Mouse (Mus musculus) right cerebral cortex, postnatal 25 days (tissue): ENCODE data around the gene Ulk4.
"Not testable (repeated sequence)": the region's sequence is repeated elsewhere in the genome, so short reads cannot be mapped to it uniquely, and the experiment has no call there.

Experiments
- DNase-seq: peaks from one replicate; pipeline ENCODE4 v3.0.0; 2022

Gene Ulk4

DNA sequence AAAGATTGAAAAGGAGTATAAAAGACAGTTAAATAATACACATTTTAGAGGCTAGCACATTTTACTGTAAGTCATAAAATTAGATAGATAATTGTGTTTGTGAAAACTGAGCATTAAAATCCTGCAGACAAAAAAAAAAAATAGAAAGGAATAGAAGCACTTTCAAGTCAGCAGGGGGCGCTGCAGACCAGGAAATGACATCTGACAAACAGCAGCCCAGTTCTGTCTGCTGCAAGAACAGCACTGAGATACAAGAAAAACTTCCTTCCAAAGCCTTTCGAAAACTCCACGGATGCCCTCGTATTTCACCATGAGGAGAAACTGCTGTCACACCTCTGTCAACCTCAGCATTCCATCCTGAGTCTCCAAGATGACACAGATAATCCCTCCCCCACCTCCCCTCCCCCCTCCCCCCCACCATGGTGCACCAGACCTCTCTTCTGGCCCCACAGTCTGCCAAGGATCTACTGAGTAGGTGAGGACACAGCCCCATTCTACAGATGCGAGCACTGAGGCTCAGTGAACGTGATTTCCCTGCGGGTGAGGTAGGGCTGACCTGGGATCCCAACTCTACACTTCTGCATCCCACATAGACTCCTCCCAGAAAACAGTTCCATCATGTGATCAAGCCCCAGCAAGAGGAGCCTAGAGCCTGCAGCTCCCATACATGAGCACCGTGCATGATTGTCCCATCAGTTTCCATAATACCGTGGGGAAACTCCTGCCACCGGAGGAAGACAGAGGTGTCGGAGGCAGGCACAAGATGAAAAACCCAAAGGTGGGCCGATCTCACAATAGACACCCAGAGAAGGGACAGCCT is 28.8 kb downstream of the Ulk4 start:
- DNase-seq = peak; percentile 60

DNA sequence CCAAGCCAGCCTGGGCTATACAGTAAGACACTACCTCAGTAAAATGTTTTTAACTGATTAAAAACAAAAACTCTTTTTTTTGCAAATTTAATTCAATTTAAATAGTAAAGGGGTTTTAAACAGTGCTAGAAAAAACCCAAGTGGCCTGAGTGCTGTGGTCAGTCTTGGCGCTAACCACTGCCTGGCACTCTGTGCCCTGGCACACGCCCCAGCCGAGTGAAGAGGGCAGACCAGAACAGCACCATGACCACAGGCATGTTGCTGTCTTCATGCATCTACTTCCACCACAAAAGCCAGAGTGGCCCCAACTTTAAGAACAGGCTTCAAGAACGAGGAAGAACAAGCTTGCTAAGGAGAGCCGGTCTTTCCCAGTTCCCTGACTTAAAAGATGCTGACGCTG is 29.9 kb downstream of the Ulk4 start:
- DNase-seq = no peak

DNA sequence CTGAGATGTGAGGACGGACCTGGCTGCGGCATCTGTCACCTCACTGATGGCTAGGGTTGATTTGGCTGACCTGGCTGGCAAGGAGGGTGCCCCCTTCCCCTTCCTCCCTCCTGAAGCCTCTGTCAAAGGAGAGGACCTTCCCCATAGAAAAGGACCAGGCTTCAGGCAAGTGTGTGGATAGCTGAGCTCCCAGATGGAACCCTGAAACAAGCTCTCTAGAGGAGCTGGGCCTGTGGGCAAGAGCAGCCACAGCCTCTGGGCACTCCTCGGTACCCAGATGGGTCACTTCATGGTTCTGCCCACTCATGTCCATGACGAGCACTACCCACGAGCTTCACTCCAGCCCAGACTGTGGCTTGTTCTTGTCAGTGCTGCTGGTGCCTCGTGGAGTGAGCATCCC is 34.7 kb downstream of the Ulk4 start:
- no peak for DNase-seq

DNA sequence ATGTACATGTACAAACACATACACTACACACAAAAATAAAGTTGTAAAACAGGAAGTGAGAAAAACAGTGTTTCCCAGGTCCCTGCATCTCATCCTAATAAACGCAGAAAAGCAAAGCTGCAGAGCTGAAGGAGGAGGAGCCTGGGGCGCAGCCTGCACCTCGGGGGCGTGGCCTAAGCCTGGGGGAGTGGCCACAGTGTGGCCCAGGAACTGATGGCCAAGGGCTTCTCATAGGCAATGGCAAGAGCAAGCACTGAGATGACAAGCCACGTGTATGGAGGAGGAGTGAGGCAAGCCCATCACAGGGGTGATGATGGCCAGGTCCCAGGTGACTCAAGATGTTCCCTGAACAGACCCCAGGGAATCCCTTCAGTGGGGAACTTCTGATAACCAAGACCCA is 35.2 kb downstream of the Ulk4 start:
- DNase-seq = no peak

DNA sequence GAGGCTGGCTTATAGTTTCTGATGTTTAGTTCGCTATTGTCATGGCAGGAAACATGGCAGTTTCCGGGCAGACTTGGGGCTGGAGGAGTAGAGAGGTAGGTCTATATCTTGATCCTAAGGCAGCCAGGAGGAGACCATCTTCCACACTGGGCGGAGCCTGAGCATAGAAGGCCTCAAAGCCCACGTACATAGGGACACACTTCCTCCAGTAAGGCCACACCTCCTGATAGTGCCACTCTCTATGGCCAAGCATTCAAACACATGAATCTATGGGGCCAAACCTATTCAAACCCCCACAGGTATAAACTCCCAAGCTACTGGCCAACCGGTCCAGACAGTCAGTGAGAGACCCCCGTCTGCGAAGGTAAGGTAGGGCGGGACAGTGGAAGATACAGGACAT is 35.6 kb downstream of the Ulk4 start:
- DNase-seq = no peak

DNA sequence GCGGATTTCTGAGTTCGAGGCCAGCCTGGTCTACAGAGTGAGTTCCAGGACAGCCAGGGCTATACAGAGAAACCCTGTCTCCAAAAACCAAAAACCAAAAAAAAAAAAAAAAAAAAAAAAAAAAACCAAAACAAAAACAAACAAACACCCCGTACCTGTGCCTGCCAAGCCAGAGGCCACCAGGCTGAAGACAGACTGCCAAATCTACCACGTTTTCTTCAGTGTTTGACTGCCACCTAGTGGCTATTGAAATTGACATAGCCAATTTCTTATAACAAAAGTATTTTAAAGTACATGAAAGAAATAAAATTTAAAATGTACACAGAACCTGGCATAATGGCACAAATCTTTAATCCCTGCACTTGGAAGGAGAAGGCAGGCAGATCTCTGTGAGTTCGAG is 36.8 kb downstream of the Ulk4 start:
- not testable (repeated sequence) for DNase-seq

DNA sequence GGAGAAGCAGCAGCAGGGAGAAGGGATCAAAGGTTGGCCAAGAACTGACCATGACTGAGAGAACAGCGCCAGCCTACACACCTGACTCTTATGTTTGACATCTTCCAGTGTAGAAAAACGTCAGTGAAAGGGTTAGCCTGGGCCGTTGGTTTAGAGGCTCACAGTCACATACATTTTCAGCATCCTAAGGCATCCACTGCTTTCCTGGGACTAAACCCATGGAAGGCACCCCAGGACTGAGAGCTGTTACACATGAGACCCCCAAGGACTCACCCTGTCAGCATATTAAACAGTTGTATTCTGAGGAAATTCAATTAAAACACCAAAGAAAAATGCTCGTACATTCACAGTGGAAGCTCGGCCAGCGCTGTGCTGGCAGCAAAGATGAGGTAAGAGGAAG is 37.4 kb downstream of the Ulk4 start:
- DNase-seq = no peak

DNA sequence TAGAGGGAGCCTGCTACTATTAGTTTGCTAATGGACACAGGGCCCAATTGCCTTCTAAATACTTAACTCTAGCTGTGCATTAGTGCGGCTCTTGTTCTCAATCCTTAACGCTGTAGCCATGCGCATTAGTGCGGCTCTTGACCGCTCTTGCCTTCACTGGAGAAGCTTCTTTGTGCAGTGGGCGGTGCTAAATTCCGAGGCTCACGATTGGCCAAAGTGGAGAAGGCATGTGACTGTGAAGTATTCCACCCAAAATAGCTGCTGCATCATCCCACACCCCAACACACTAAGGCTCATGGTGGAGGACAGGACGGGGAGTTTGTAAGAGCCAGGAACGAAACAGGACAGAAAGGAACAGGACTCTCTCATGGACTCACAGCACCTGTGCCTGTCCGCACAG is 58.4 kb downstream of the Ulk4 start:
- DNase-seq = no peak

DNA sequence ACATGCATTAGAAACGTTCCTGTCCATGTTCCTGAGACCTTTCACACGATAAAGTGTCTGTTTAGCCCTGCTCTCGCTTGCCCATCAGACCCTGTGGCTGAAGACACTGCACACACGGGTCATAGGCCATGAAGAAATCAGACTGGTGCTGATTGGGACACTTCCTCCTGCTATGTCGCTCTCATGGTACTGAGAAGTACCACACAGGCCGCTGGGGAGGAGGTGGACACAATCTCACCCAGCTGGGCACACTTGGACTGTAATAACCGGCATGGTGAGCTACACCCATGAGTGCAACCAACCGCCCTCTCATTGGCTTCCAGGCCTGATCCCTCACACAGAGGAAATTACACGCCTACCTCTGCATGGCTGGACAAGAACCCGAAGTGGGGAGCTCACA is 58.8 kb downstream of the Ulk4 start:
- no peak for DNase-seq

DNA sequence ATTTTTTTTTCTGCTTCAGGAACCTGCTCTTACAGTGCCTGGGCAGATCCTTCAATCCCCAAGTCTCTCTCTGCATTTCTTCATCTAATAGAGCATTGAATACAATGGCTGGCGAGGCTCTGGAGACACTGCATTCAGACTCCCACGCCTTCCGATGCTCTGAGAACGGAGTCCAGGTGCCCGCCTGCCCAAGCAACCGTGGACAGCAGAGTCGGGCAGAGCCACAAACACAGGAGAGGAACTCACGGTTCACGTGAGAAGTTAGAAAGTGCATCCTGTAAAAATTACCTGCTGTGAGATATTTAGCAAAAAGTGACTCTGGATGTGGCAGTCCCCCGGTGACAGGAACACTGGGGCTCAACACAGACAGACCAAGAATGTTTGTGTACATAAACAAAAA is 59.3 kb downstream of the Ulk4 start:
- no peak for DNase-seq

DNA sequence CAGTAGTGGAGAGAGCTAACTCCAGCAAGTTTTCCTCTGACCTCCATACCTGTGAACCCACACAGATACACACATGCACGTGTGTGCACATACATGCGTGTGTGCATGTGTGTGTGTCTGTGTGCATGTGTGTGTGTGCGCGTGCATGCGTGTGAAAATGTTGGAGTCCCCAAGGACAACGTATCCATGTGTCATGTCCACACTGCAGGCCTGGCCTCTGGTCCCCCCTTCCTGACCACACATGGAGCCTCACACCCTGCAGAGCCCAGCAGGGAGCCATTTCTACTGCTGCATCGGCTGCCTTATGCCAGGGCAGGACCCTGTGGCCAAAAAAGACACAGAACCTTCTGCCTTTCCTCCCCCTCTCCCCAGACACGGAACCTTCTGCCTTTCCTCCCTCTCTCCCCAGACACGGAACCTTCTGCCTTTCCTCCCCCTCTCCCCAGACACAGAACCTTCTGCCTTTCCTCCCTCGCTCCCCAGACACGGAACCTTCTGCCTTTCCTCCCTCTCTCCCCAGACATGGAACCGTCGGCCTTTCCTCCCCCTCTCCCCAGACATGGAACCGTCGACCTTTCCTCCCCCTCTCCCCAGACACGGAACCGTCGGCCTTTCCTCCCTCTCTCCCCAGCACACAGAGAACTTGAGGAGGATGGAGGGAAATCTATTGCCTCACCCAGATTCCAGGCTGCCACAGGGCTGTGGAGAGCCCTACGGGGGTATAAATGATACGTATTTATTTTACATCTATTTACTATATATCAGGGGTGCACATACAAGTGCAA is 60.3 kb downstream of the Ulk4 start:
- DNase-seq = no peak

DNA sequence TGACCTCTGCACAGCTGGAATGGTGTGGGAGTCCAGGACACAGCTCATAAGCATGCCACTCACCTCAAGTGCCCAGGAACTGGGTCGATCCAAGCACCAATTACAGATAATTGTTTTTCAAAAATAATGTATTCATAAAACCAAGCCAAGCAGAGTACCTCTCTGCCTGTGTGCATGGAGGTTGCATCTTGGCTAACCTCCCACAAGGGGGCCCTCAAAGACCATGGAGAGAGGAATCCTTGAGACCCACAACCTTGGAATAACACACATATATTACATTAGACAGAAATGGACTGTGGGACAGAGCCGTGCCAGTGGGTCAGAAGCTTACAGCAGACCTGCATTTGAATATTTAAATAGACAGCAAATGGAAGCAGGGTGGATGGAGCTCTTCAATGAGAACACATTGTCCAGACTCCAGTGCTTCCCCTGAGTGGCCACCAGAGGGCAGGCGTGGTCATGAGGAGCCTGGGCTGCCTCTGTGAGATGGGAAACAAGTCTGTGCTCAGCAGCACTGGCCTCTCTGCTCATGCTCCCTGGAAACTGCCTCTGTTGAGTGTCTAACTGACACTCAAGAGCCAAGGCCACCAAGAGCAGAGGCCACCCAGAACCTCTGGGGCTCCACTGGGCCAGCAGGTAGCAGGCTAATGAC is 61.5 kb downstream of the Ulk4 start:
- peak; percentile 53 for DNase-seq

DNA sequence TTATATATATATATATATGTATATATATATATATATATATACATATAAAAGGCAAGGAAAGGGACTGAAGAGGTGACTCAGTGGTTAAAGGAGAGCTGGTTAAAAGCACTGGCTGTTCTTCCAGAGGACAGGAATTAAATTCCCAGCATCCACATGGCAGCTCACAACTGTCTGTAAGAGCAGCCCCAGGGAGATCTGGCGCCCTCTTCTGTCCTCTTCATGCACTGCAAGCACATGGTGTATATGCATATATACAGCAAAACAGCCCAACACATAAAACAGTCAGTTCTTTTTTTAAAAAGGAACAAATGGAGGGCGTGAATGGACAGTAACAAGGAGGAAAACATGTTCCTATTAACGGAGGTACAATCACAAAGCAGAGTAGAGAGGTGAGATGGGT is 64.7 kb downstream of the Ulk4 start:
- DNase-seq = no peak

DNA sequence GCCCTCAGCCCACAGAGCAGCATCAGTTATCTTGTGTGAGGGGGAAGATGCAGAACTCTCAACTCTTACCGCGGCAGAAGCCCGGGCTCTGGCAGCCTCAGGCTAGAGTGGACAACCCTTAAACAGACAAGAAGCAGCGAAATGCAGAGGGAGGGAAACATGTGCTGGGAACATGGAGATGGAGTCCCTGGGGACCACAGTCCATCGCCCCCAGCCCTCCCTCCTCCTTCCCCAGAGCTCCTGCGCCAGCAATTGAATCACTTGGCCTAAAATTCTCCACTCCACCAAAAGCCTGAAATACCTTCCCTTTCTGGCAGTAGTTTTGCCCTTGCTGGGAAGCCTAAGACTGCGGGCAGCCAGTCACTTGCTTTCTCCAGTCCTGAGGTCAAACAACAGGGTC is 72.0 kb downstream of the Ulk4 start:
- no peak for DNase-seq

DNA sequence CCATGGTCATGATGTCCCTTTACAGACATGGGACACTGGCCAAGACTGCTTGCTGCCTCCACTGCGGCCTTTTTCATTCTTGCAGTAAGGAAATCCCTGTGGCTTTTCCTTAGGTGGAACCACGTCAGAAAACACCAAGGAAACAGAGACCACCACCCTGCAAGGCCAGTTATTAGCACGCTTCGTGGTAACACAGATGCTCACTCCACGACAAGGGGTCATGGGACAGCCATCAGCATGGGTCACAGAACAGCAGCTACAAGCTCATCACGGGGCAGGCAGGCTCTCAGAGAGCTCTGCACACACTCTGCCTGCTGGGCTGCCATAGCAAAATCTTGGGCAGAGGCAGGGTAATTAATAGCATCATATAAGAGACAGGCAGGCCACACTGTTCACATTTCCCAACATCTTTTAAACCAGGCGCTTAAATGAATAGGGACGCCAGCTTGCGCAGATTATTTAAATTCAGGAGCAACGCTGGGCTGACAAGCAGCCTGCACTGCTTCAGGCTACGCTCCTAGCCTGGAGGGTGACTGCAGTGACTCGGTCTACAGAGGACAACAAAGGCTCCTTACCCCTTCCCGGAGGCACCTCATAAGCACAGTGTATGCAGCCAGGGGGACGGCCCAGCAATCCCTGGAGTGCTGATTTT is 72.7 kb downstream of the Ulk4 start:
- no peak for DNase-seq

DNA sequence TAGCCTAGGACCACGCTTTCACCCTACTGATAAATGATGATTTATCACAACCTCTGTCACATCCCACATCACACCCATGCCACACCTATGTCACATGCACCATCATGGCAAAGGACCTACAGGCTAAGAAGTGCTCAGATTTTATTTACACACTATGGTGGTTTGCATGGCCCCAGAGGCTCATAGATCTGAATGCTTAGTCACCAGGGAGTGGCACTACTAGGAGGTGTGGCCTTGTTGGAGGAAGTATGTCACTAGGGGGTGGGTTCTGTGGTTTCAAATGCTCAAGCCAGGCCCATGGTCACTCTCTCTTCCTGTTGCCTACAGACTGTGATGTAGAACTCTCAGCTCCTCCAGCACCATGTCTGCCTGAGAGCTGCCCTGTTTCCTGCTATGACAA is 73.3 kb downstream of the Ulk4 start:
- no peak for DNase-seq

DNA sequence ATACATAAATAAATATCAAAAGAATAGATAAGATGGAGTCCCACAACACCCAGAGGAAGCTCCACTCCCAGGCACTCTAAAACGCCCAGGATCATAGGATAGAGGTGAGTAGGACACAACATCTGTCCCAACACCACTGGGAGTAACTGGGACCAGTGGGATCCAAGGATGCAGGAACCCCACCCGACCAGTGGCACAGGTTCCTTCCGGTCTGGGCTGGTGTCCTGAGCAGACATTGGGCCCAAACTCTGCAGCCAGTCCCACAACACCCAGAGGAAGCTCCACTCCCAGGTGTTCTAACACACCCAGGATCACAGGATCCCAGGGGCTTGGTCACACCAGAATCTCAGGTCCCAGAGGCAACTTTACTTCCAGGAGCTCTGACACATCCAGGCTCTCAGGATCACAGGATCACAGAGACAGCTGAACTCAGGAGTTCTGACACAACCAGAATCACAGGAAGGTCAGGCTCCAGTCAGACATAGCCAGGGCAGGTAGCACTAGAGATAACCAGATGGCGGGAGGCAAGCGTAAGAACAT is 77.8 kb downstream of the Ulk4 start:
- not testable (repeated sequence) for DNase-seq

DNA sequence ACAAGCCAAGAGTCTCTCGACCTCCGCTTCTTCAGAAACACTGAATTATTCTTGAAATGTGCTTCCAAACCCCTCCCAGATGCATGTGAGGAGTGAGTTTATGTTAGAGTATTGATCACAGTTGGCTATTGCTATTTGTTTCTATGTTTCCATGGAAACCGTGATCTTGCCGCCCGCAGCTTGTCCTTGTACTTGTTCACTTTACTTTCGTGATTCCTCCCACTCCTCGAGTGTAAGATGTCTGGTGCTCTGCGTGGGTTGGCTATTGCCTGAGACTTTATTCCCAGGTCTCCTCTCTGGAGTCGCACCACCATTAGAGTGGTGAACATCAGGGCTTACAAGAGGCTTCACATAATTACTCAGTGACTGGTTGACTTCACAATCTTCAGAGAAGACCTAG is 80.5 kb downstream of the Ulk4 start:
- no peak for DNase-seq

DNA sequence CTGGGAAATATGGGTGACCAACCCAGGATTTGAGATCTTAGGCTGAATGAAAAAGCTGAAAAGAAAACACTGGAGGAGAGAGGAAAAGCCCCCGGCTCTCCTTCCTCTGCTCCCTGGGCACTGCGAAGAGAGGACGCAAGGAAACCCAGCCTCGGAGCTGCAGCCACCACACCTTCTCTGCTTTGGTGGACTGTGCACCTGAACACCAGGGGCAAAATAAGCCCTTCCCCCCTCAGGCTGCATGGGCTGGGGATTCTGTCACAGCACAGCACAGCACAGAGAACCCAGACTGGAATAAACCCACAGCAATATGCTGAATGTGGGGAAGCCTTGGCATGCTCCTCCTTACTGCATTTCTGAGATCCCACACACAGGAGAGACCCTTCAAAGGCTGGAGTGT is 81.9 kb downstream of the Ulk4 start:
- DNase-seq = no peak

DNA sequence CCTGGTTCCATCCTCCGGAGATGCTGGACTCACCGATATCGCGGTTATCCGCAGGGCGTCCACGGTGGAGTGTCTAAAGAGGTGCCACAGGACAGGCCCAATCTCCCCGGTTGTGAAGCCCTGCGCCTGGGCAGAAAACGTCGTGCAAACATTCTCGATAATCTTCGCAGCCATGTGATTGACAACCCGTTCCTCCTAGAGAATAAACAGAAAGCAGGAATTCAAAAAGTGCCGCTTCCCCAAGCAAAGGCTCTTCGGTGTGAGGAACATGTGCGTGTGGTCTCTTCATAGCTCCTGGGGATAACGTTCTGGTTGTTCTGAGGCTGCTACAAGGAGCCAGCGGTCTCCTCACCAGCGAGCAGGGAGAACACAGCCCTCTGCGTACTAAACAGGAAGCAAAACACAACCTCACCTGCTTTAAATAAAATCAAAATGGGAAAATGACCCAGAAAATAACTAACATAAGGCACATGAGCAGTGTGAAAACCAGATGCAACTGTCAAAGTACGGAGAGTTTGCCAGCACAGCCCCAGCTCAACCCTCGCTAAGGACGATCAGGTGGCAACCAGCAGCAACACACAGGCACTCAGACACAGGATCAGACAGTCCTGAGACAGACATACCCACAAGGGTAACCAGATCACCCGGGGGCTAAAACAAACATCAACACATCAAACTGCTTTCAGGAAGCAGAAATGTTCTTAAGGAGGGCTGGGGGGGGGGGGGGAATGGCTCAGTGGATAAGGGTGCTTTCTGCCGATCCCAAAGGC is 84.2 kb downstream of the Ulk4 start:
- no peak for DNase-seq

DNA sequence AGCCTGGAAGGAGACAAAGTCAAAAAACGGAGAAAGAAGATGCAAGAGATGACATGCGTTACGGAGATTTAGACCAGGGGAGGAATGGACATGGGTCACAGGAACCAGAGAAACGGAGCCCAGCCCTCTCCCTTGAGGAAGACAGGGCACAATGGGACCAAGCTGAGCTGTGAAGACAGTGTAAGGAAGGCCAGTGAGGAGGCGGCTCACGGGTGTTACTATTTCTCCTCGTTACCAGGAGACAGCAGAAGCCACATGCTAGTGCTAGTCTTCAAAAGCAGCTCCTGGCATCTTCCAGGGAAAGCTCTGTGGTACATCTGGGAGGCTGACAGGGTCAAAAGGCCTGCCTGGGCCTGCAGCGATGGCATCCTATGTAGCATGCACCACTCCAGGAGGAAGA is 89.2 kb downstream of the Ulk4 start:
- peak; percentile 18 for DNase-seq

DNA sequence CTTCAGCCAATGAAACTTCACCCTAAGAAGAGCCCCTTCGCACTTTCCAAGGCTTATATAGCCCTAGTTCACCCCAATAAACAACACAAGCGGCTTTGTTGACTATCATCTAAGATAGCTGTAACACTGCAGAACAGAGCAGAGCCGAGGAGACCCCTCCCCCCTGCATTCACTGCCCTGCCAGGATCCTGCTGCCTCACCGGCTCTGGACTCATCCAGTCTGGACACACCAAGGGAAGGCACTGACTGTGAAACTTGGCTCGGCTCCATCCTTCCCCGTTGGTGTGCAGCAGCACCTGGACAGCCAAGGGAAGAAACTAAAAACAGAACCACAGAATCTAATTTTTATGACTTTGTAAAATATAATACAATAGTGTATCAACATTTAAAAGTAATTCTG is 91.2 kb downstream of the Ulk4 start:
- DNase-seq = no peak
